Mouse (Mus musculus): ENCODE data around the gene Kifap3. TPM values are rescaled to one million over a fixed set of nuclear protein-coding genes. Genes with fewer than 3 reads are reported as not detected.

Kifap3 gene
- 16.1 and 24.1 TPM in 2 replicates for polyA plus RNA-seq (2015; fragmentation: Nextera tagmentation; extraction: Ambion mirVana)

DNA sequence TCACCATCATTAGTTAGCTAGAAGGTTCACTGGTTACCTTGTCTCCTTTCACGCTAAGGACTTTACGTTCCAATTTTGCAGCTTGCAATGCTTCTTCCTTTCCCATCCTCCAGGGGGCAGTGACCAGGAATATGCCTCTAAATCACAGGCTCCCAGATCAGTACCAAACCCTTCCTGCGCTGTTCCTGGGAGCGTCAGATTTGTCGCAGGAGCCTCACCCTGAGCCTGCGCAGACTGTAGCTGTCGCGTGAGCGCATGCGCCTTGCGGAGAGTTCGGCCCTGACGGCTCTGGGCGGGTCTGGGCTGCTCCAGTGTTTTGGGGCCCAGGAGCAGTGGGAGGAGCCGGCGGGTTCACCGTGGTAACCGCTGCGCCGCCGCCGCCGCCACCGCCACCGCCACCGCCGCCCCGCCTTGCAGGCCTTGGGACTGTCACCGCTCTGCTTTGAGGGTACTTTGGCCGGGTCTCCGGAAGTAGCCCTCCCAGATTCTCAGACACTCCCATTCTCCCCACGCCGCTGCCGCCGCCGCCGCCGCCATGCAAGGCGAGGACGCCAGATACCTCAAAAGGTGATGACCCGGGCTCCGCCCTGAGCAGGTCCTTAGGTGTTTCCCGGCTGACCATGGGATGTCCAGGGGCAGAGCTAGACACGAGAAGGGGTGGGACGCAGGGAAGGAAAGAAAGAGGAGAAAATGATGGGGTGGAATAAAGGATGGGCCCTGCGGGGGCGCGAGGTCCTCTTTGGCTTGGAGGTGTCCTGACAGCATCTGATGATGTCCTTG is at the start of gene Kifap3:
Kifap3 (plus strand) TSS at position 248 of the 780 bp plus-strand sequence.

GRCm38 (mm10) chr1:163928846-163929245 is 149.5 kb downstream of the Kifap3 start, which contains the start of gene Scyl3:
Gene Scyl3 (plus strand): TSS chr1:163929100.

Other genes starting within 250 kb of the Kifap3 start
- 0.17 and 0.23 TPM in 2 replicates for gene Mettl11b, start 54.4 kb upstream of the Kifap3 start, polyA plus RNA-seq (2015; fragmentation: Nextera tagmentation; extraction: Ambion mirVana)
- gene Scyl3, start 149.5 kb downstream of the Kifap3 start, polyA plus RNA-seq (2015; fragmentation: Nextera tagmentation; extraction: Ambion mirVana) = 11.9 and 17.9 TPM in 2 replicates
- 3.5 and 3.7 TPM in 2 replicates for gene BC055324, start 215.2 kb downstream of the Kifap3 start, polyA plus RNA-seq (2015; fragmentation: Nextera tagmentation; extraction: Ambion mirVana)
- gene Mettl18, start 215.3 kb downstream of the Kifap3 start, polyA plus RNA-seq (2015; fragmentation: Nextera tagmentation; extraction: Ambion mirVana) = 10.1 and 12.5 TPM in 2 replicates